Mouse (Mus musculus): ENCODE measurements at regions not wholly inside any gene's neighbourhood (a gene's known extent, or its start where the extent isn't known, plus 50 kb on each side); places are given as distances from the start of the nearest gene placed in this dataset.

- H3K36me3 ChIP-seq (ENCODE audit: control insufficient read depth, insufficient read depth, low read length) = no peaks in the 10 kb centered on the region
- no peaks in the 10 kb centered on the region for H3K4me1 ChIP-seq (ENCODE audit: control insufficient read depth, insufficient read depth, low read length)
- 60% methylated on average over 8 of the region's 8 CpGs for WGBS
- H3K27me3 ChIP-seq (replicated peaks; ENCODE audit: control insufficient read depth, insufficient read depth, low read length) = 0 out of 2 replicates have a peak, but pooled peaks cover 1% of the 10 kb centered on the region
- no peak for DNase-seq
- no peak for TF ChIP-seq POLR2A (IDR thresholded peaks at IDR 0.05; ENCODE audit: low read depth, low read length)
- no peak for TF ChIP-seq CTCF (conservative IDR thresholded peaks at IDR 0.05; ENCODE audit: insufficient read depth, insufficient read length, low read depth, low read length)
- no peak overlapping the region for H3K27ac ChIP-seq (ENCODE audit: insufficient read depth, low read depth, low read length)
- H3K4me3 ChIP-seq (ENCODE audit: insufficient read depth, low read depth, low read length) = no peak overlapping the region
These were observed 59.0 kb upstream of the Cpm start for GRCm38 (mm10) chr10:117570091-117570970.

GRCm38 (mm10) chr10:117569301-117570079 lies 59.8 kb upstream of the Cpm start:
- TF ChIP-seq CTCF (conservative IDR thresholded peaks at IDR 0.05; ENCODE audit: insufficient read depth, insufficient read length, low read depth, low read length) (no peak), POLR2A (IDR thresholded peaks at IDR 0.05; ENCODE audit: low read depth, low read length) (no peak)
- WGBS = 80% methylated on average over 11 of the region's 11 CpGs
- Histone ChIP-seq H3K36me3 (ENCODE audit: control insufficient read depth, insufficient read depth, low read length) (no peaks in the 10 kb centered on the region), H3K27me3 (replicated peaks; ENCODE audit: control insufficient read depth, insufficient read depth, low read length) (0 out of 2 replicates have a peak, but pooled peaks cover 1% of the 10 kb centered on the region), H3K4me3 (ENCODE audit: insufficient read depth, low read depth, low read length) (no peak overlapping the region), H3K27ac (ENCODE audit: insufficient read depth, low read depth, low read length) (no peak overlapping the region), H3K4me1 (ENCODE audit: control insufficient read depth, insufficient read depth, low read length) (no peaks in the 10 kb centered on the region)
- DNase-seq = no peak

GRCm38 (mm10) chr10:117568472-117569300 lies 60.6 kb upstream of the Cpm start:
- no peak for TF ChIP-seq POLR2A (IDR thresholded peaks at IDR 0.05; ENCODE audit: low read depth, low read length)
- TF ChIP-seq CTCF (conservative IDR thresholded peaks at IDR 0.05; ENCODE audit: insufficient read depth, insufficient read length, low read depth, low read length) = no peak
- Histone ChIP-seq H3K4me1 (ENCODE audit: control insufficient read depth, insufficient read depth, low read length) (no peaks in the 10 kb centered on the region), H3K27ac (ENCODE audit: insufficient read depth, low read depth, low read length) (no peak overlapping the region), H3K4me3 (ENCODE audit: insufficient read depth, low read depth, low read length) (no peak overlapping the region), H3K27me3 (replicated peaks; ENCODE audit: control insufficient read depth, insufficient read depth, low read length) (0 out of 2 replicates have a peak, but pooled peaks cover 1% of the 10 kb centered on the region), H3K36me3 (ENCODE audit: control insufficient read depth, insufficient read depth, low read length) (no peaks in the 10 kb centered on the region)
- no peak for DNase-seq
- WGBS = 94% methylated on average over 13 of the region's 13 CpGs

GRCm38 (mm10) chr10:117568138-117568387 lies 61.2 kb upstream of the Cpm start:
- H3K27me3 ChIP-seq (replicated peaks; ENCODE audit: control insufficient read depth, insufficient read depth, low read length) = 0 out of 2 replicates have a peak, but pooled peaks cover 1% of the 10 kb centered on the region
- H3K4me1 ChIP-seq (ENCODE audit: control insufficient read depth, insufficient read depth, low read length) = no peaks in the 10 kb centered on the region
- WGBS = 94% methylated on average over 3 of the region's 3 CpGs
- TF ChIP-seq CTCF (conservative IDR thresholded peaks at IDR 0.05; ENCODE audit: insufficient read depth, insufficient read length, low read depth, low read length) (no peak), POLR2A (IDR thresholded peaks at IDR 0.05; ENCODE audit: low read depth, low read length) (no peak)
- no peaks in the 10 kb centered on the region for H3K36me3 ChIP-seq (ENCODE audit: control insufficient read depth, insufficient read depth, low read length)
- no peak for DNase-seq
- no peak overlapping the region for H3K27ac ChIP-seq (ENCODE audit: insufficient read depth, low read depth, low read length)
- no peak overlapping the region for H3K4me3 ChIP-seq (ENCODE audit: insufficient read depth, low read depth, low read length)

GRCm38 (mm10) chr10:117567379-117568137 lies 61.7 kb upstream of the Cpm start:
- Histone ChIP-seq H3K36me3 (ENCODE audit: control insufficient read depth, insufficient read depth, low read length) (no peaks in the 10 kb centered on the region), H3K27me3 (replicated peaks; ENCODE audit: control insufficient read depth, insufficient read depth, low read length) (no peaks in the 10 kb centered on the region), H3K4me3 (ENCODE audit: insufficient read depth, low read depth, low read length) (no peak overlapping the region), H3K4me1 (ENCODE audit: control insufficient read depth, insufficient read depth, low read length) (no peaks in the 10 kb centered on the region), H3K27ac (ENCODE audit: insufficient read depth, low read depth, low read length) (no peak overlapping the region)
- 88% methylated on average over 8 of the region's 8 CpGs for WGBS
- no peak for TF ChIP-seq CTCF (conservative IDR thresholded peaks at IDR 0.05; ENCODE audit: insufficient read depth, insufficient read length, low read depth, low read length)
- TF ChIP-seq POLR2A (IDR thresholded peaks at IDR 0.05; ENCODE audit: low read depth, low read length) = no peak
- no peak for DNase-seq

- DNase-seq = no peak
- 93% methylated on average over 8 of the region's 8 CpGs for WGBS
- H3K4me3 ChIP-seq (ENCODE audit: insufficient read depth, low read depth, low read length) = no peak overlapping the region
- H3K27ac ChIP-seq (ENCODE audit: insufficient read depth, low read depth, low read length) = no peak overlapping the region
- TF ChIP-seq POLR2A (IDR thresholded peaks at IDR 0.05; ENCODE audit: low read depth, low read length) (no peak), CTCF (conservative IDR thresholded peaks at IDR 0.05; ENCODE audit: insufficient read depth, insufficient read length, low read depth, low read length) (no peak)
- no peaks in the 10 kb centered on the region for H3K36me3 ChIP-seq (ENCODE audit: control insufficient read depth, insufficient read depth, low read length)
- no peaks in the 10 kb centered on the region for H3K27me3 ChIP-seq (replicated peaks; ENCODE audit: control insufficient read depth, insufficient read depth, low read length)
- no peaks in the 10 kb centered on the region for H3K4me1 ChIP-seq (ENCODE audit: control insufficient read depth, insufficient read depth, low read length)
These were observed 62.5 kb upstream of the Cpm start for GRCm38 (mm10) chr10:117566648-117567378.

All from kidney, adult 2 months (tissue).